Mouse (Mus musculus) brain, adult 10 weeks (tissue): Measurements from ENCODE around the gene BC025446. TPM values are rescaled to one million over a fixed set of nuclear protein-coding genes. Genes with fewer than 3 reads are reported as not detected.

Experiments
- polyA plus RNA-seq: library from polyadenylated mRNA; stranded (reverse); fragments of 350-450 nt; fragmentation: Illumina TruSeq; extraction: RNeasy Lipid Tissue Mini Kit (QIAGEN cat#74804); gene quantifications from one replicate; pipeline ENCODE4 v1.2.3, GENCODE M21; 2015; ENCODE audit warnings: low read depth, low replicate concordance

The BC025446 gene
- polyA plus RNA-seq, result not detected

DNA sequence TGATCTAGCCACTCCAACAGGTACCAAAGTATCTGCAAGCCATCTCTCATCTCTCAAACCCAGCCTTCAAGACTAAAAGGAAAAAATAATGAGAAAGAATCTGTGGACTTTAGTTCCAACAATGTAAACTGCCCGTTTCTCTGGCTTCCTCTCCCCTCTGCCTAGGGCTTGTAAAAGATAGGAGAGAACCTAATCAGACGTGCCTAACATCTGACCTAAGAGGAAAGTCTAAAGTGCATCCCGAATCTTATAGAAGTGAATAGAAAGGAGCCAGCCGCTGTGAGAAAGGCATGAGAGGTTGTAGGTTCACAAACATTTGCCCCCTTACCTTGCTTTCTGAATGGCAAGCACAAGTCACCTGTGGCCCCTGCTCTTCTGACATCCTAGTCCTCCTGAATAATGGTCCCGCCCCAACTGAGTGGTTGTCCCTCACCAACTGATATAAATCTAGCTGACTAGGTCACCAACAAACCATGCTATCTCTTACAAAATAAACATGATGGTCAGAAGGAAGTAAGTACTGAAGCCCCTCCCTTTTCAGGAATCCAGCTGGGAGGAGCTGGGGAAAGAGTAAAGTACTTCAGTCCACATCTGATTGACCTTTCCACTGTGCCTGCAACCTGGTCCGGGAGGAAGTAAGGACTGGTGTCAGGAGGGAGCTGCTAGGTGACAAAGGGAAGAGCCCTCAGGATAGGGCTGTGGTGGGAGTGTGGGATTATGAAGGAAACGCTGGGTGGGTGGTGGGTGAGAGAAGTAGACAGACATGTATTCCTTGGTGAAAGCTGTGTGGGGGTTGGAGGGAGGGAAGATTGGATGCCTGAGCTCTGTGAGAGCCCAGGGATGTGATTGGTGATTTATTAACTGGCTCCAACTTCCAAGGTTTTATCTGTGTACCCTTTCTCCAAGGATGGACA, at the start of gene BC025446:
Gene BC025446, plus strand, starts transcription at position 599 of the 914 bp plus-strand sequence.

DNA sequence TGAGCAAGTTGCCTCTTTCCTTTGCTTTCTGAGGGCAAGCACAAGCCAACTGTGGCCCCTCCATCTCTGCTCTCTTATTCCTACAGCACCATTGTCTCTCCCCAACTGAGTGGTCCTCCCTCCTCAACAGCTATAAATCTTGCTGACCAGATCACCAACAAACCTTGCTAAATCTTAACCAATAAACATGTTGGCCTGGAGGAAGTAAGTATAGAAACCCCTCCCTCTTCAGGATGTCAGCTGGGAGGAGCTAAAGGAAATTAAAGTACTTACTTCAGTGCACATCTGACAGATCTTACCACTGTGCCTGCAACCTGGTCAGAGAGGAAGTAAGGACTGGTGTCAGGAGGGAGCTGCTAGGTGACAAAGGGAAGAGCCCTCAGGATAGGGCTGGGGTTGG, 51.9 kb downstream of the BC025446 start, which contains the start of gene Ly6f:
Gene Ly6f, plus strand, starts transcription at position 301 of the 400 bp plus-strand sequence.

Other genes with a start within 250 kb of the BC025446 start
- not detected for gene Ly6i, start 232.9 kb upstream of the BC025446 start, polyA plus RNA-seq
- 73.2 TPM for gene Ly6a, start 218.3 kb upstream of the BC025446 start, polyA plus RNA-seq
- gene Ly6c1, start 167.5 kb upstream of the BC025446 start, polyA plus RNA-seq, result 130 TPM
- not detected for gene Ly6c2, start 104.4 kb upstream of the BC025446 start, polyA plus RNA-seq
- not detected for gene Ly6g, start 61.1 kb upstream of the BC025446 start, polyA plus RNA-seq
- gene Ly6f, start 52.0 kb downstream of the BC025446 start, polyA plus RNA-seq, result not detected